Mouse (Mus musculus): ENCODE data around the gene Adk. TPM values are rescaled to one million over a fixed set of nuclear protein-coding genes. Genes with fewer than 3 reads are reported as not detected.

Gene Adk
- polyA plus RNA-seq, 1 experiment = 69.5 TPM

DNA sequence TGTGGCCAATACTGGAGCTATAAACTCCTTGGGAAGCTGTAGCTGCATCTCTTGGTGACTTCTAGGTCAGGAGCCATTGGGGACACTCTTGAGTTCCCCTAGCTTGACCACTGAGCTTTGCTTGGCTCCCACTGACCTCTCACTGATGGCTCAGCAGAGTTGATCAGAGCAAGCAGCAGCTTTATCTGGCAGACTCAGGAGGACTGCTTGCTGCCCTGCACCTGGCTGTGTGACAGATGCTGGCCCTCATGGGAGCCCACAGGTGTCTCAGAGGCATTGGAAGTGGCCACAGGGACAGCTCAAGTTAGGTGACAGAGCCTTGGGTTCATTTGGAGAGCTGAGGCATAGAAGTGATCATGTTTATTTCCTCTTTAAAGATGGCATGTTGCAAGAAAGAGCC, 24.8 kb upstream of the Adk start:
- Histone ChIP-seq H3K27me3 (ENCODE audit: control insufficient read depth, insufficient read depth, insufficient read length) (no peaks in the 10 kb centered on the region), H3K79me2 (ENCODE audit: control insufficient read depth, insufficient read depth) (peaks cover 8% of the 10 kb centered on the region), H3K36me3 (ENCODE audit: control insufficient read depth, insufficient read depth) (peaks cover 90% of the 10 kb centered on the region), H3K79me3 (ENCODE audit: low read depth) (no peaks in the 10 kb centered on the region), H3K4me3 (ENCODE audit: insufficient read depth, poor library complexity, severe bottlenecking) (no peak overlapping the region), H3ac (ENCODE audit: control insufficient read depth, insufficient read length, low read depth) (no peak overlapping the region)
- TF ChIP-seq MYOG (IDR thresholded peaks at IDR 0.05; ENCODE audit: control insufficient read depth, extremely low read depth, insufficient read length) = no peak
- TF ChIP-seq FOSL1 (IDR thresholded peaks at IDR 0.05; ENCODE audit: insufficient read depth, low read length, poor library complexity, severe bottlenecking) = no peak
- TF ChIP-seq MAX (IDR thresholded peaks at IDR 0.05) = no peak
- no peak for TF ChIP-seq MYOD1 (IDR thresholded peaks at IDR 0.05; ENCODE audit: control insufficient read depth, insufficient read length, low read depth)
- TF ChIP-seq USF1 (IDR thresholded peaks at IDR 0.05; ENCODE audit: low read depth) = no peak
- TF ChIP-seq CEBPB (IDR thresholded peaks at IDR 0.05; ENCODE audit: low read depth) = no peak
- TF ChIP-seq CTCF (IDR thresholded peaks at IDR 0.05; ENCODE audit: control insufficient read depth, insufficient read depth, insufficient read length) = no peak

DNA sequence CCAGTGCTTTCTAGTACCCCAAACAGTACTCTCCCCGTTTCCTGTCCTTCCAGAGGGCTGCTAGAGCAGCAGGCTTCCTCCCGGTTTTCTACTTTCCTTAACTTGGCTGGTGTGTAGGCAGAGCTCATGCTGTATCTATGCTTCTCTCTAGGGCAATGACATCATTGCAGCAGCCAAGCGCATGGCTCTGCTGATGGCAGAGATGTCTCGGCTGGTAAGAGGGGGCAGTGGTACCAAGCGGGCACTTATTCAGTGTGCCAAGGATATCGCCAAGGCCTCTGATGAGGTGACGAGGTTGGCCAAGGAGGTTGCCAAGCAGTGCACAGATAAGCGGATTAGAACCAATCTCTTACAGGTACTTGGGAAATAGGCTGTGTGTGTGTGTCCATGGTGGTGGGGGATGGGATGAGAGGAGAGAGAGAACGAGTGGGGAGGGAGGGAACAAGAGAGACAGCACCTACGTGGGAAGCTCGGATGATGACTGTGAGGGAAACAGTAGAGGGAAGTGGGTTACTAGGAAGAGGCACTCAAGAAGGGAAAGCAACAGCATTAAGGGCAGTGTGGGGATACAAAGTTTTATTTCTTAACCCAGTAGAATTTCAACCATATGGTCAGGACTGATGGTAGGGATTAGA, 23.2 kb upstream of the Adk start:
- Histone ChIP-seq H3K79me3 (ENCODE audit: low read depth) (no peaks in the 10 kb centered on the region), H3K79me2 (ENCODE audit: control insufficient read depth, insufficient read depth) (peaks cover 8% of the 10 kb centered on the region), H3K36me3 (ENCODE audit: control insufficient read depth, insufficient read depth) (peaks cover 90% of the 10 kb centered on the region), H3ac (ENCODE audit: control insufficient read depth, insufficient read length, low read depth) (no peak overlapping the region), H3K4me3 (ENCODE audit: insufficient read depth, poor library complexity, severe bottlenecking) (no peak overlapping the region), H3K27me3 (ENCODE audit: control insufficient read depth, insufficient read depth, insufficient read length) (no peaks in the 10 kb centered on the region)
- no peak for TF ChIP-seq CEBPB (IDR thresholded peaks at IDR 0.05; ENCODE audit: low read depth)
- TF ChIP-seq CTCF (IDR thresholded peaks at IDR 0.05; ENCODE audit: control insufficient read depth, insufficient read depth, insufficient read length) = no peak
- TF ChIP-seq MYOG (IDR thresholded peaks at IDR 0.05; ENCODE audit: control insufficient read depth, extremely low read depth, insufficient read length) = no peak
- no peak for TF ChIP-seq MAX (IDR thresholded peaks at IDR 0.05)
- TF ChIP-seq USF1 (IDR thresholded peaks at IDR 0.05; ENCODE audit: low read depth) = no peak
- no peak for TF ChIP-seq FOSL1 (IDR thresholded peaks at IDR 0.05; ENCODE audit: insufficient read depth, low read length, poor library complexity, severe bottlenecking)
- TF ChIP-seq MYOD1 (IDR thresholded peaks at IDR 0.05; ENCODE audit: control insufficient read depth, insufficient read length, low read depth) = no peak

DNA sequence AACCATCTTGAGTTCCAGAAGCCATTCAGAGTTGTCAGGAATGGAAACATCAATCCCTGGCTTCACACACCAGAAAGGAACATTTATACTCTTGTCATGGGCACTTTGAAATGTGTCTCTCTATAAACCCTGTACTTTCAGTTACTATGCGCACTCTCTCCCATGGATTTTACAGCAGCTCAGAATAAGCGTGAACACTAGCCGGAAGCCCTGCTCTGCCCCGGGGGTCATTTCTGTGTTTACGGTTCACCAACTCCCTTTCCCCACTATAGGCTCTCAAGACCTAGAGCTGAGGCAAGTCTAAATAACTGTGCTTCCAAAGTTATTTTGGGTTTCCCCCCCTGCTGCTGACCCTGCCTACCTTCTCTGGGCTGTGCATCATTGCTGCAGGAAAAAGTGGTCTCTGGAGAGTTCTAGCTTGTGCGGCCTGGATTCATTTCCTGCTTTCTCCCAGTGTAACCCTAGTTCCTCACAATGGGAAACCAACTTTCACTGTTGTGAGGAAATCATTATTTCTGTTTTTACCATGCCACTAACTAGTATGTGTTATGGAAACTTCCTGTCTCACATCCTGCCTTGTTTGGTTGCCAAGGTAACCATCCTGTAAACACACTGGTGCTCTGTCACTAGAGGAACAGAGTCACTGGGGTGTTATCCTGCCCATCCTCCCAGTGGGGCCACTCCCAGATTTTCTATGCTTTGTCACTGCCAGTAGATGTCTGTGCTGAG, 20.4 kb upstream of the Adk start:
- Histone ChIP-seq H3K27me3 (ENCODE audit: control insufficient read depth, insufficient read depth, insufficient read length) (no peaks in the 10 kb centered on the region), H3K4me3 (ENCODE audit: insufficient read depth, poor library complexity, severe bottlenecking) (no peak overlapping the region), H3K79me3 (ENCODE audit: low read depth) (no peaks in the 10 kb centered on the region), H3ac (ENCODE audit: control insufficient read depth, insufficient read length, low read depth) (no peak overlapping the region), H3K36me3 (ENCODE audit: control insufficient read depth, insufficient read depth) (peaks cover 86% of the 10 kb centered on the region), H3K79me2 (ENCODE audit: control insufficient read depth, insufficient read depth) (no peaks in the 10 kb centered on the region)
- TF ChIP-seq MYOG (IDR thresholded peaks at IDR 0.05; ENCODE audit: control insufficient read depth, extremely low read depth, insufficient read length) (no peak), MYOD1 (IDR thresholded peaks at IDR 0.05; ENCODE audit: control insufficient read depth, insufficient read length, low read depth) (no peak), CEBPB (IDR thresholded peaks at IDR 0.05; ENCODE audit: low read depth) (no peak), CTCF (IDR thresholded peaks at IDR 0.05; ENCODE audit: control insufficient read depth, insufficient read depth, insufficient read length) (no peak), FOSL1 (IDR thresholded peaks at IDR 0.05; ENCODE audit: insufficient read depth, low read length, poor library complexity, severe bottlenecking) (no peak), USF1 (IDR thresholded peaks at IDR 0.05; ENCODE audit: low read depth) (no peak), MAX (IDR thresholded peaks at IDR 0.05) (no peak)

GRCm38 (mm10) chr14:21034271-21034670, 18.1 kb upstream of the Adk start:
- Histone ChIP-seq H3K36me3 (ENCODE audit: control insufficient read depth, insufficient read depth) (peaks cover 85% of the 10 kb centered on the region), H3K4me3 (ENCODE audit: insufficient read depth, poor library complexity, severe bottlenecking) (no peak overlapping the region), H3K79me2 (ENCODE audit: control insufficient read depth, insufficient read depth) (no peaks in the 10 kb centered on the region), H3ac (ENCODE audit: control insufficient read depth, insufficient read length, low read depth) (no peak overlapping the region), H3K79me3 (ENCODE audit: low read depth) (no peaks in the 10 kb centered on the region), H3K27me3 (ENCODE audit: control insufficient read depth, insufficient read depth, insufficient read length) (no peaks in the 10 kb centered on the region)
- TF ChIP-seq FOSL1 (IDR thresholded peaks at IDR 0.05; ENCODE audit: insufficient read depth, low read length, poor library complexity, severe bottlenecking) = no peak
- TF ChIP-seq CEBPB (IDR thresholded peaks at IDR 0.05; ENCODE audit: low read depth) = no peak
- no peak for TF ChIP-seq MYOG (IDR thresholded peaks at IDR 0.05; ENCODE audit: control insufficient read depth, extremely low read depth, insufficient read length)
- no peak for TF ChIP-seq CTCF (IDR thresholded peaks at IDR 0.05; ENCODE audit: control insufficient read depth, insufficient read depth, insufficient read length)
- no peak for TF ChIP-seq MAX (IDR thresholded peaks at IDR 0.05)
- no peak for TF ChIP-seq USF1 (IDR thresholded peaks at IDR 0.05; ENCODE audit: low read depth)
- no peak for TF ChIP-seq MYOD1 (IDR thresholded peaks at IDR 0.05; ENCODE audit: control insufficient read depth, insufficient read length, low read depth)

DNA sequence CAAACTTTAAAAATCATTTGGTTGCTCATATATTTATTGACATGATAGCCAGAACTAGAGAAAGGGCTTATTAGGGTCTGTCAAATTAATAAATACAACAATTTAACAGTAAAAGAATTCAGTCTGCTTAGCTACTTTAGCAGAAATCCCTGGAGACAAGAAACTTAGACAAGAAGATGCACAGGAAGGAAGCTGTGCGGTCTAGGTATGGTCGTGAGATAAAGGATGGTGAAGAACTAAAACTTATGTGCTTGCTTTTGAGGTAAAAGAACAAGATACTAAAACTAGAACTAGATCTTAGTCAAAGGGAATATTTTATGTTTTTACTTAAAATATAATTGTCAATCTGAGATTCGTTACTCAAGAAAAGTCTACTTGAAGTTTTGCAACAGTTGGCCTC, 17.6 kb upstream of the Adk start:
- H3ac ChIP-seq (ENCODE audit: control insufficient read depth, insufficient read length, low read depth) = no peak overlapping the region
- H3K4me3 ChIP-seq (ENCODE audit: insufficient read depth, poor library complexity, severe bottlenecking) = no peak overlapping the region
- H3K79me2 ChIP-seq (ENCODE audit: control insufficient read depth, insufficient read depth) = no peaks in the 10 kb centered on the region
- H3K27me3 ChIP-seq (ENCODE audit: control insufficient read depth, insufficient read depth, insufficient read length) = no peaks in the 10 kb centered on the region
- TF ChIP-seq MAX (IDR thresholded peaks at IDR 0.05) (no peak), MYOD1 (IDR thresholded peaks at IDR 0.05; ENCODE audit: control insufficient read depth, insufficient read length, low read depth) (no peak), MYOG (IDR thresholded peaks at IDR 0.05; ENCODE audit: control insufficient read depth, extremely low read depth, insufficient read length) (no peak), CEBPB (IDR thresholded peaks at IDR 0.05; ENCODE audit: low read depth) (no peak), USF1 (IDR thresholded peaks at IDR 0.05; ENCODE audit: low read depth) (no peak)
- H3K36me3 ChIP-seq (ENCODE audit: control insufficient read depth, insufficient read depth) = peaks cover 85% of the 10 kb centered on the region
- H3K79me3 ChIP-seq (ENCODE audit: low read depth) = no peaks in the 10 kb centered on the region
